Mouse (Mus musculus): Measurements from ENCODE around the gene Mphosph10. TPM values are rescaled to one million over a fixed set of nuclear protein-coding genes. Genes with fewer than 3 reads are reported as not detected.

Gene Mphosph10
- polyA plus RNA-seq, 1 experiment = 9.3 TPM

DNA sequence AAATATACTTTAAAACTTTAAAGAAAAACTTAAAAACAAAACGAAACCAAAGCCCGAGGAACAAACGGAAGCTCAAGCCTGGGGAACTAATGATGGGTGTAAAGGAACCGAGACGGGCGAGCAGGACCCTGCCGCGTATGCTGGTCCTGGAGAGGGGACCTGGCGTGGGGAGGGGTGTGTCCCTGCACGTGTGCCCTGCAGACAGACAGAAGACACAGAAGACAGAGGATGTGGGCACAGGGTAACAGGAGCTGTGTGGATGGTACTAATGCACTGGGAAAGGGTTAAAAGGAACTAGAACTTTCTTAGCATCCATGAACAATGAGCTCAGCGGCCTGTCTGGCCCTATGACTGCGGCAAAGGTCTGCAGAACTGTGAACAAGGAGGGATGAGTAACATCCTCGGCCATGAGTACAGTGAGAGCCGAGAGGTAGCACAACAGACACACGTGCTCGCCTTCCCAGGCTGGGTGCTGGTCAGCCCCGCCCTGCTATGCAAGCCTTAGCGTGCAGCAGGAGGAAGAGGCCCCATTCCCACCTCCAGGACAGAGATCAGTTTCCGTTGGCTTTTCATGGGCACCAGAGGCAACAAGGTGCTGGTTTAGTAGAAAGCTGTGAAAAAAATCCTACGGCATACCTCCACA, 32.0 kb downstream of the Mphosph10 start:
- H3ac ChIP-seq (ENCODE audit: control insufficient read depth, insufficient read length, low read depth) = no peak overlapping the region
- no peak for TF ChIP-seq CEBPB (IDR thresholded peaks at IDR 0.05; ENCODE audit: low read depth)
- no peak for TF ChIP-seq FOSL1 (IDR thresholded peaks at IDR 0.05; ENCODE audit: insufficient read depth, low read length, poor library complexity, severe bottlenecking)
- TF ChIP-seq USF1 (IDR thresholded peaks at IDR 0.05; ENCODE audit: low read depth) = no peak
- no peak for TF ChIP-seq MAX (IDR thresholded peaks at IDR 0.05)
- no peak for TF ChIP-seq CTCF (IDR thresholded peaks at IDR 0.05; ENCODE audit: control insufficient read depth, insufficient read depth, insufficient read length)
- no peak for TF ChIP-seq MYOD1 (IDR thresholded peaks at IDR 0.05; ENCODE audit: control insufficient read depth, insufficient read length, low read depth)
- no peak for TF ChIP-seq MYOG (IDR thresholded peaks at IDR 0.05; ENCODE audit: control insufficient read depth, extremely low read depth, insufficient read length)
- no peaks in the 10 kb centered on the region for H3K79me2 ChIP-seq (ENCODE audit: control insufficient read depth, insufficient read depth)
- no peak overlapping the region for H3K4me3 ChIP-seq (ENCODE audit: insufficient read depth, poor library complexity, severe bottlenecking)
- H3K79me3 ChIP-seq (ENCODE audit: low read depth) = no peaks in the 10 kb centered on the region
- peaks cover 12% of the 10 kb centered on the region for H3K36me3 ChIP-seq (ENCODE audit: control insufficient read depth, insufficient read depth)
- no peaks in the 10 kb centered on the region for H3K27me3 ChIP-seq (ENCODE audit: control insufficient read depth, insufficient read depth, insufficient read length)

GRCm38 (mm10) chr7:64358666-64359065, 33.4 kb downstream of the Mphosph10 start:
- peaks cover 12% of the 10 kb centered on the region for H3K36me3 ChIP-seq (ENCODE audit: control insufficient read depth, insufficient read depth)
- H3ac ChIP-seq (ENCODE audit: control insufficient read depth, insufficient read length, low read depth) = no peak overlapping the region
- no peak overlapping the region for H3K4me3 ChIP-seq (ENCODE audit: insufficient read depth, poor library complexity, severe bottlenecking)

GRCm38 (mm10) chr7:64357405-64357804, 34.7 kb downstream of the Mphosph10 start:
- Histone ChIP-seq H3K27me3 (ENCODE audit: control insufficient read depth, insufficient read depth, insufficient read length) (no peaks in the 10 kb centered on the region), H3K79me2 (ENCODE audit: control insufficient read depth, insufficient read depth) (no peaks in the 10 kb centered on the region), H3ac (ENCODE audit: control insufficient read depth, insufficient read length, low read depth) (no peak overlapping the region), H3K79me3 (ENCODE audit: low read depth) (no peaks in the 10 kb centered on the region), H3K36me3 (ENCODE audit: control insufficient read depth, insufficient read depth) (peaks cover 7% of the 10 kb centered on the region), H3K4me3 (ENCODE audit: insufficient read depth, poor library complexity, severe bottlenecking) (no peak overlapping the region)
- no peak for TF ChIP-seq FOSL1 (IDR thresholded peaks at IDR 0.05; ENCODE audit: insufficient read depth, low read length, poor library complexity, severe bottlenecking)
- TF ChIP-seq CTCF (IDR thresholded peaks at IDR 0.05; ENCODE audit: control insufficient read depth, insufficient read depth, insufficient read length) = no peak
- no peak for TF ChIP-seq USF1 (IDR thresholded peaks at IDR 0.05; ENCODE audit: low read depth)
- TF ChIP-seq MAX (IDR thresholded peaks at IDR 0.05) = no peak
- TF ChIP-seq CEBPB (IDR thresholded peaks at IDR 0.05; ENCODE audit: low read depth) = no peak
- no peak for TF ChIP-seq MYOG (IDR thresholded peaks at IDR 0.05; ENCODE audit: control insufficient read depth, extremely low read depth, insufficient read length)

More at GRCm38 (mm10) chr7:64358666-64359065, 33.4 kb downstream of the Mphosph10 start:
- TF ChIP-seq CTCF (IDR thresholded peaks at IDR 0.05; ENCODE audit: control insufficient read depth, insufficient read depth, insufficient read length) (no peak), MAX (IDR thresholded peaks at IDR 0.05) (no peak), MYOG (IDR thresholded peaks at IDR 0.05; ENCODE audit: control insufficient read depth, extremely low read depth, insufficient read length) (no peak)
- H3K27me3 ChIP-seq (ENCODE audit: control insufficient read depth, insufficient read depth, insufficient read length) = no peaks in the 10 kb centered on the region
- H3K79me2 ChIP-seq (ENCODE audit: control insufficient read depth, insufficient read depth) = no peaks in the 10 kb centered on the region
- no peaks in the 10 kb centered on the region for H3K79me3 ChIP-seq (ENCODE audit: low read depth)

DNA sequence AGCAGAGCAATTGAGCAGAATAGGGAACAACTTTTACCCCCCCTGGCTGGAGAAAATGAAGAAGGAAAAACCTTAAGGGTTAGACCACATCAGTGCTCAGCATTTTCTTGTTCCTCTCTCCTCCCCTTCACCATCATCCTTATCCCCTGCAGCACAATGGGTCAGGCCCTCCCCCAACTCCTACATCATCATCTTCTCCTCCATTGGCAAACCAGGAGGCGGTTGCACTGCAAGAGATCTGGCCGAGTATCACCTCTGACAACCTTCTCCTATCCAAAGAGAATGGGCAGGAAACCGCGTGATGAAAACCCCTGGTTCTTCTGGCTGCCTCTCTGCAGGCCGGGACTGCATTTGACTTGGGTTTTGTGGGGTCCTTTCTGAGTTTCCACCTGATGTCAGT, 35.4 kb downstream of the Mphosph10 start:
- H3K36me3 ChIP-seq (ENCODE audit: control insufficient read depth, insufficient read depth) = peaks cover 7% of the 10 kb centered on the region

DNA sequence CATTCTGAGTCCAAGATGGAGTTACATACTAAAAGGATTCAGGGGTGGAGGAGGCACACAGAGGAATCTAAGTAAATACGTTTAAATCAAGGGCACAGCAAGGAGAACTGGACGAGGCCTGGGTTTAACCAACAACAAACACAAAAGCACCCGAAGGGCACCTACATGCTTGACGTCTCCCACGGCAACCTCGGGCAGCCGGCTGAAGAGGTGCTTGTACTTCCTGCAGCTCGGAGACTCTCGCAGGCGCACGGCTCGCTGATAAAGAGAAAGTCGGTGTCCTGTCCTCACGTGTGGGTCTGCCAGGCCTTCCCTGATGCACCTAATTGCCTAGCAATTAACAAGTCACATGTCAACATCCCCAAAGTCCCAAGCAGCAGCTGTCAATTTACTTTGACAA, 37.9 kb downstream of the Mphosph10 start:
- no peaks in the 10 kb centered on the region for H3K79me2 ChIP-seq (ENCODE audit: control insufficient read depth, insufficient read depth)
- H3ac ChIP-seq (ENCODE audit: control insufficient read depth, insufficient read length, low read depth) = no peak overlapping the region
- no peaks in the 10 kb centered on the region for H3K27me3 ChIP-seq (ENCODE audit: control insufficient read depth, insufficient read depth, insufficient read length)
- no peak for TF ChIP-seq USF1 (IDR thresholded peaks at IDR 0.05; ENCODE audit: low read depth)
- TF ChIP-seq MYOD1 (IDR thresholded peaks at IDR 0.05; ENCODE audit: control insufficient read depth, insufficient read length, low read depth) = no peak
- no peak for TF ChIP-seq CEBPB (IDR thresholded peaks at IDR 0.05; ENCODE audit: low read depth)
- no peak for TF ChIP-seq CTCF (IDR thresholded peaks at IDR 0.05; ENCODE audit: control insufficient read depth, insufficient read depth, insufficient read length)
- no peak for TF ChIP-seq FOSL1 (IDR thresholded peaks at IDR 0.05; ENCODE audit: insufficient read depth, low read length, poor library complexity, severe bottlenecking)
- no peak for TF ChIP-seq MAX (IDR thresholded peaks at IDR 0.05)
- no peak for TF ChIP-seq MYOG (IDR thresholded peaks at IDR 0.05; ENCODE audit: control insufficient read depth, extremely low read depth, insufficient read length)
- no peaks in the 10 kb centered on the region for H3K79me3 ChIP-seq (ENCODE audit: low read depth)
- H3K4me3 ChIP-seq (ENCODE audit: insufficient read depth, poor library complexity, severe bottlenecking) = no peak overlapping the region
- peaks cover 3% of the 10 kb centered on the region for H3K36me3 ChIP-seq (ENCODE audit: control insufficient read depth, insufficient read depth)

More for the DNA sequence above, 35.4 kb downstream of the Mphosph10 start:
- Histone ChIP-seq H3K79me3 (ENCODE audit: low read depth) (no peaks in the 10 kb centered on the region), H3K4me3 (ENCODE audit: insufficient read depth, poor library complexity, severe bottlenecking) (no peak overlapping the region), H3K27me3 (ENCODE audit: control insufficient read depth, insufficient read depth, insufficient read length) (no peaks in the 10 kb centered on the region), H3K79me2 (ENCODE audit: control insufficient read depth, insufficient read depth) (no peaks in the 10 kb centered on the region), H3ac (ENCODE audit: control insufficient read depth, insufficient read length, low read depth) (no peak overlapping the region)
- TF ChIP-seq FOSL1 (IDR thresholded peaks at IDR 0.05; ENCODE audit: insufficient read depth, low read length, poor library complexity, severe bottlenecking) (no peak), MAX (IDR thresholded peaks at IDR 0.05) (no peak), USF1 (IDR thresholded peaks at IDR 0.05; ENCODE audit: low read depth) (no peak), MYOG (IDR thresholded peaks at IDR 0.05; ENCODE audit: control insufficient read depth, extremely low read depth, insufficient read length) (no peak), CTCF (IDR thresholded peaks at IDR 0.05; ENCODE audit: control insufficient read depth, insufficient read depth, insufficient read length) (no peak), CEBPB (IDR thresholded peaks at IDR 0.05; ENCODE audit: low read depth) (no peak), MYOD1 (IDR thresholded peaks at IDR 0.05; ENCODE audit: control insufficient read depth, insufficient read length, low read depth) (no peak)

GRCm38 (mm10) chr7:64351087-64351486, 41.0 kb downstream of the Mphosph10 start:
- H3K36me3 ChIP-seq (ENCODE audit: control insufficient read depth, insufficient read depth) = peaks cover 3% of the 10 kb centered on the region
- no peak for TF ChIP-seq USF1 (IDR thresholded peaks at IDR 0.05; ENCODE audit: low read depth)
- no peak for TF ChIP-seq MAX (IDR thresholded peaks at IDR 0.05)
- no peak for TF ChIP-seq CTCF (IDR thresholded peaks at IDR 0.05; ENCODE audit: control insufficient read depth, insufficient read depth, insufficient read length)
- no peak for TF ChIP-seq FOSL1 (IDR thresholded peaks at IDR 0.05; ENCODE audit: insufficient read depth, low read length, poor library complexity, severe bottlenecking)
- TF ChIP-seq MYOG (IDR thresholded peaks at IDR 0.05; ENCODE audit: control insufficient read depth, extremely low read depth, insufficient read length) = no peak
- no peak for TF ChIP-seq MYOD1 (IDR thresholded peaks at IDR 0.05; ENCODE audit: control insufficient read depth, insufficient read length, low read depth)
- no peak for TF ChIP-seq CEBPB (IDR thresholded peaks at IDR 0.05; ENCODE audit: low read depth)

More at GRCm38 (mm10) chr7:64351087-64351486, 41.0 kb downstream of the Mphosph10 start:
- no peaks in the 10 kb centered on the region for H3K27me3 ChIP-seq (ENCODE audit: control insufficient read depth, insufficient read depth, insufficient read length)
- H3K79me3 ChIP-seq (ENCODE audit: low read depth) = no peaks in the 10 kb centered on the region
- H3K79me2 ChIP-seq (ENCODE audit: control insufficient read depth, insufficient read depth) = no peaks in the 10 kb centered on the region
- H3ac ChIP-seq (ENCODE audit: control insufficient read depth, insufficient read length, low read depth) = no peak overlapping the region
- H3K4me3 ChIP-seq (ENCODE audit: insufficient read depth, poor library complexity, severe bottlenecking) = no peak overlapping the region
